Mouse (Mus musculus): ENCODE results near the gene Cabcoco1. TPM values are rescaled to one million over a fixed set of nuclear protein-coding genes. Genes with fewer than 3 reads are reported as not detected.

Cabcoco1 gene
- polyA plus RNA-seq, 1 experiment = 7.4 TPM

- Histone ChIP-seq H3K4me1 (ENCODE audit: control insufficient read depth, insufficient read depth, insufficient read length, low read length) (peaks cover 7% of the 10 kb centered on the region; the same call in 1 of the 2 replicates), H3K4me3 (ENCODE audit: insufficient read depth, low read depth, low read length) (no peak overlapping the region), H3K27ac (replicated peaks; ENCODE audit: low read depth, low read length) (no peak overlapping the region)
Observed at GRCm38 (mm10) chr10:68540612-68541011, 1.1 kb downstream of the Cabcoco1 start.

GRCm38 (mm10) chr10:68537261-68537950 is 4.3 kb downstream of the Cabcoco1 start:
- Histone ChIP-seq H3K4me1 (ENCODE audit: control insufficient read depth, insufficient read depth, insufficient read length, low read length) (peaks cover 7% of the 10 kb centered on the region; the same call in 1 of the 2 replicates), H3K4me3 (ENCODE audit: insufficient read depth, low read depth, low read length) (no peak overlapping the region), H3K27ac (replicated peaks; ENCODE audit: low read depth, low read length) (no peak overlapping the region)

- Histone ChIP-seq H3K27ac (replicated peaks; ENCODE audit: low read depth, low read length) (no peak overlapping the region), H3K4me1 (ENCODE audit: control insufficient read depth, insufficient read depth, insufficient read length, low read length) (no peaks in the 10 kb centered on the region), H3K4me3 (ENCODE audit: insufficient read depth, low read depth, low read length) (no peak overlapping the region)
Observed at GRCm38 (mm10) chr10:68529364-68530049, 12.2 kb downstream of the Cabcoco1 start.

GRCm38 (mm10) chr10:68528958-68529357 is 12.7 kb downstream of the Cabcoco1 start:
- Histone ChIP-seq H3K27ac (replicated peaks; ENCODE audit: low read depth, low read length) (no peak overlapping the region), H3K4me1 (ENCODE audit: control insufficient read depth, insufficient read depth, insufficient read length, low read length) (no peaks in the 10 kb centered on the region), H3K4me3 (ENCODE audit: insufficient read depth, low read depth, low read length) (no peak overlapping the region)

- Histone ChIP-seq H3K4me1 (ENCODE audit: control insufficient read depth, insufficient read depth, insufficient read length, low read length) (no peaks in the 10 kb centered on the region), H3K27ac (replicated peaks; ENCODE audit: low read depth, low read length) (no peak overlapping the region)
Observed at GRCm38 (mm10) chr10:68522106-68522505, 19.6 kb downstream of the Cabcoco1 start.

GRCm38 (mm10) chr10:68512433-68513019 is 29.2 kb downstream of the Cabcoco1 start:
- Histone ChIP-seq H3K4me3 (ENCODE audit: insufficient read depth, low read depth, low read length) (no peak overlapping the region), H3K4me1 (ENCODE audit: control insufficient read depth, insufficient read depth, insufficient read length, low read length) (no peaks in the 10 kb centered on the region), H3K27ac (replicated peaks; ENCODE audit: low read depth, low read length) (no peak overlapping the region)

More at GRCm38 (mm10) chr10:68522106-68522505, 19.6 kb downstream of the Cabcoco1 start:
- H3K4me3 ChIP-seq (ENCODE audit: insufficient read depth, low read depth, low read length) = no peak overlapping the region

- Histone ChIP-seq H3K27ac (replicated peaks; ENCODE audit: low read depth, low read length) (no peak overlapping the region), H3K4me3 (ENCODE audit: insufficient read depth, low read depth, low read length) (no peak overlapping the region)
Observed at GRCm38 (mm10) chr10:68507741-68508140, 34.0 kb downstream of the Cabcoco1 start.

GRCm38 (mm10) chr10:68506242-68506641 is 35.5 kb downstream of the Cabcoco1 start:
- H3K4me3 ChIP-seq (ENCODE audit: insufficient read depth, low read depth, low read length) = no peak overlapping the region
- H3K4me1 ChIP-seq (ENCODE audit: control insufficient read depth, insufficient read depth, insufficient read length, low read length) = no peaks in the 10 kb centered on the region
- no peak overlapping the region for H3K27ac ChIP-seq (replicated peaks; ENCODE audit: low read depth, low read length)

More at GRCm38 (mm10) chr10:68507741-68508140, 34.0 kb downstream of the Cabcoco1 start:
- no peaks in the 10 kb centered on the region for H3K4me1 ChIP-seq (ENCODE audit: control insufficient read depth, insufficient read depth, insufficient read length, low read length)

- H3K27ac ChIP-seq (replicated peaks; ENCODE audit: low read depth, low read length) = no peak overlapping the region
- no peaks in the 10 kb centered on the region for H3K4me1 ChIP-seq (ENCODE audit: control insufficient read depth, insufficient read depth, insufficient read length, low read length)
- H3K4me3 ChIP-seq (ENCODE audit: insufficient read depth, low read depth, low read length) = no peak overlapping the region
Observed at GRCm38 (mm10) chr10:68504586-68505152, 37.0 kb downstream of the Cabcoco1 start.

GRCm38 (mm10) chr10:68501067-68501466 is 40.6 kb downstream of the Cabcoco1 start:
- H3K4me3 ChIP-seq (ENCODE audit: insufficient read depth, low read depth, low read length) = no peak overlapping the region
- no peaks in the 10 kb centered on the region for H3K4me1 ChIP-seq (ENCODE audit: control insufficient read depth, insufficient read depth, insufficient read length, low read length)

GRCm38 (mm10) chr10:68495246-68495645 is 46.5 kb downstream of the Cabcoco1 start:
- Histone ChIP-seq H3K27ac (replicated peaks; ENCODE audit: low read depth, low read length) (no peak overlapping the region), H3K4me3 (ENCODE audit: insufficient read depth, low read depth, low read length) (no peak overlapping the region), H3K4me1 (ENCODE audit: control insufficient read depth, insufficient read depth, insufficient read length, low read length) (no peaks in the 10 kb centered on the region)

More at GRCm38 (mm10) chr10:68501067-68501466, 40.6 kb downstream of the Cabcoco1 start:
- H3K27ac ChIP-seq (replicated peaks; ENCODE audit: low read depth, low read length) = no peak overlapping the region

- H3K27ac ChIP-seq (replicated peaks; ENCODE audit: low read depth, low read length) = no peak overlapping the region
- no peaks in the 10 kb centered on the region for H3K4me1 ChIP-seq (ENCODE audit: control insufficient read depth, insufficient read depth, insufficient read length, low read length)
- H3K4me3 ChIP-seq (ENCODE audit: insufficient read depth, low read depth, low read length) = no peak overlapping the region
Observed at GRCm38 (mm10) chr10:68491557-68491956, 50.1 kb downstream of the Cabcoco1 start.

- Histone ChIP-seq H3K27ac (replicated peaks; ENCODE audit: low read depth, low read length) (no peak overlapping the region), H3K4me1 (ENCODE audit: control insufficient read depth, insufficient read depth, insufficient read length, low read length) (no peaks in the 10 kb centered on the region), H3K4me3 (ENCODE audit: insufficient read depth, low read depth, low read length) (no peak overlapping the region)
Observed at GRCm38 (mm10) chr10:68490781-68491180, 50.9 kb downstream of the Cabcoco1 start.

GRCm38 (mm10) chr10:68472799-68473198 is 68.9 kb downstream of the Cabcoco1 start:
- no peak overlapping the region for H3K27ac ChIP-seq (replicated peaks; ENCODE audit: low read depth, low read length)
- H3K4me1 ChIP-seq (ENCODE audit: control insufficient read depth, insufficient read depth, insufficient read length, low read length) = no peaks in the 10 kb centered on the region
- H3K4me3 ChIP-seq (ENCODE audit: insufficient read depth, low read depth, low read length) = no peak overlapping the region

- no peaks in the 10 kb centered on the region for H3K4me1 ChIP-seq (ENCODE audit: control insufficient read depth, insufficient read depth, insufficient read length, low read length)
- H3K27ac ChIP-seq (replicated peaks; ENCODE audit: low read depth, low read length) = no peak overlapping the region
- H3K4me3 ChIP-seq (ENCODE audit: insufficient read depth, low read depth, low read length) = no peak overlapping the region
Observed at GRCm38 (mm10) chr10:68465737-68466327, 75.9 kb downstream of the Cabcoco1 start.

Data from brown adipose tissue, adult 24 weeks (tissue).